ENCODE assay signal across 8 mouse cellular contexts in the genomic region with DNA sequence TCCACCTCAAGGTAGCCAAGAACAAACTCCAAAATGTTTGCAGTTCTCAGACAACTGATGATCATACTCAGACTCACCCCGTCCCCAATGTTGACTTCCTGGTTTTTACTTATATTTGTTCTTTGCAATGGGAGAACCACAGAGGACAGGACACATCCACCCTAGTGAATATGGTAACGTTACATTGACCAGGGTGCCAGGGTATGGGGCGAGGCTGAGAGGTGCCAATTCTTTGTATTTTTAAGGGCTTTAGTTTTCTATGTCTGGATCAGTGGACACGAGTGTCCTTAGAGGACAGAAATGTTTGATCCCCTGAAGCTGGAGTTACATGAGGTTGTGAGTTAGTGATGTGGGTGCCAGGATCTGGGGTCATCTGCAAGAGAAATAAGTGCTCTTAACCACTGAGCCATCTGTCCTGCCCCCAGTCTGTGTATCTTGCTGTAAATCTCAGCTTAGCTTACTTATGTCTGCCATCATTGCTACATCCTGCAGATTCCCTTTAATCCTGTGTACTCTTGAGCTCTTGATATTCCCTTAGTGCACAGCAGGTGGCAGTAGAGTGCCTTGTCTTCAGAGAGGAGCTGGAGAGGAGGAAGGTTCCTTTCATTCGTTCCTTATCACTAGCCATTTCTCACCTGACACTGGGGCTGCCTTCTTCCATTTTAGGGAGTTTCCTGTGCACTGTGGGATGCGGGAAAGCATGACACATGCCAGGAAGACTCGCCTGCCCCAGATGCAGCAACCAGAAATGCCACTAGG. TPM values are rescaled to one million over a fixed set of nuclear protein-coding genes. Genes with fewer than 3 reads are reported as not detected.
DNase-seq lines count a peak whose midpoint lies in the region; ATAC-seq and TF ChIP-seq lines count a peak whose summit lies in the region.

No protein-coding gene starts in this region.

- no peaks in the 10 kb centered on the region for H3K79me2 ChIP-seq in MEL (ENCODE audit: control insufficient read depth, insufficient read depth, low read length, poor library complexity)

- WGBS in cerebellum, adult 2 months: 29% methylated on average over 7 of the region's 7 CpGs
- 39% methylated on average over 7 of the region's 7 CpGs for WGBS in hindbrain, embryonic 12.5 days
- 26% methylated on average over 7 of the region's 7 CpGs for WGBS in lung, postnatal 0 days

- H3K27ac ChIP-seq in MEL (ENCODE audit: control insufficient read depth, low read depth, low read length): no peak overlapping the region
- H3K27ac ChIP-seq in cerebellum, adult 2 months (ENCODE audit: insufficient read depth, low read length): no peak overlapping the region
- no peak overlapping the region for H3K27ac ChIP-seq in hindbrain, embryonic 12.5 days
- H3K27ac ChIP-seq in lung, postnatal 0 days (ENCODE audit: low read length): no peak overlapping the region

- peak; percentile 93 for TF ChIP-seq RAD21 in MEL (IDR thresholded peaks at IDR 0.05; ENCODE audit: low read depth, low read length)

- TF ChIP-seq CTCF in MEL (IDR thresholded peaks at IDR 0.05 in 2 of 3, conservative IDR thresholded peaks at IDR 0.05 in 1 of 3; ENCODE audit: control insufficient read depth in 1 of 3, insufficient read depth in 1 of 3, low read depth in 2 of 3, low read length in 3 of 3, poor library complexity in 1 of 3, severe bottlenecking in 1 of 3): peak; percentile 66 to 97 (median 93)
- TF ChIP-seq CTCF in cerebellum, adult 2 months (IDR thresholded peaks at IDR 0.05; ENCODE audit: borderline replicate concordance, insufficient read depth, low read depth, low read length): peak; percentile 85
- TF ChIP-seq CTCF in lung, postnatal 0 days (IDR thresholded peaks at IDR 0.05): peak; percentile 99

- no peak overlapping the region for H3K9ac ChIP-seq in MEL (ENCODE audit: control insufficient read depth, low read depth, low read length, poor library complexity, severe bottlenecking)
- no peak overlapping the region for H3K9ac ChIP-seq in hindbrain, embryonic 12.5 days
- H3K9ac ChIP-seq in lung, postnatal 0 days (replicated peaks; ENCODE audit: low read depth): no peak overlapping the region

- no peaks in the 10 kb centered on the region for H3K27me3 ChIP-seq in MEL (ENCODE audit: control insufficient read depth in 1 of 2, insufficient read depth in 2 of 2, low read length in 2 of 2)
- H3K27me3 ChIP-seq in cerebellum, adult 2 months (ENCODE audit: control insufficient read depth, insufficient read depth, low read length): no peaks in the 10 kb centered on the region
- no peaks in the 10 kb centered on the region for H3K27me3 ChIP-seq in hindbrain, embryonic 12.5 days
- H3K27me3 ChIP-seq in lung, postnatal 0 days (replicated peaks; ENCODE audit: insufficient read depth, low read length): no peaks in the 10 kb centered on the region

- TF ChIP-seq EP300 in MEL (IDR thresholded peaks at IDR 0.05; ENCODE audit: low read depth in 1 of 2, low read length in 2 of 2): no peak
- TF ChIP-seq EP300 in lung, postnatal 0 days (IDR thresholded peaks at IDR 0.05): no peak

- no peaks in the 10 kb centered on the region for H3K9me3 ChIP-seq in MEL (replicated peaks; ENCODE audit: insufficient read depth, low read length)
- H3K9me3 ChIP-seq in hindbrain, embryonic 12.5 days (replicated peaks): peaks cover 5% of the 10 kb centered on the region; the same call in 1 of the 2 replicates
- no peaks in the 10 kb centered on the region for H3K9me3 ChIP-seq in lung, postnatal 0 days (ENCODE audit: low read length)

- peak; percentile 90 for ATAC-seq in frontal cortex, adult (ENCODE audit: low TSS enrichment)
- ATAC-seq in hindbrain, embryonic 12.5 days (ENCODE audit: low FRiP score): peak; percentile 42
- ATAC-seq in lung, postnatal 0 days: peak; percentile 76

- H3K4me3 ChIP-seq in MEL (ENCODE audit: control insufficient read depth in 1 of 2, insufficient read depth in 1 of 2, low read depth in 2 of 2, low read length in 2 of 2): no peak overlapping the region
- no peak overlapping the region for H3K4me3 ChIP-seq in cerebellum, adult 2 months (replicated peaks; ENCODE audit: insufficient read depth, low read depth, low read length)
- no peak overlapping the region for H3K4me3 ChIP-seq in hindbrain, embryonic 12.5 days
- H3K4me3 ChIP-seq in lung, postnatal 0 days (ENCODE audit: low read depth, low read length): no peak overlapping the region

- TF ChIP-seq POLR2A in MEL (IDR thresholded peaks at IDR 0.05; ENCODE audit: control insufficient read depth in 1 of 2, insufficient read depth in 1 of 2, low read depth in 1 of 2, low read length in 2 of 2, poor library complexity in 1 of 2): no peak
- no peak for TF ChIP-seq POLR2A in cerebellum, adult 2 months (IDR thresholded peaks at IDR 0.05; ENCODE audit: borderline replicate concordance, insufficient read depth, low read length)

- H3K4me1 ChIP-seq in MEL (ENCODE audit: control insufficient read depth in 1 of 2, insufficient read depth in 2 of 2, low read length in 2 of 2): no peaks in the 10 kb centered on the region
- H3K4me1 ChIP-seq in cerebellum, adult 2 months (ENCODE audit: control insufficient read depth, insufficient read depth, low read length): no peaks in the 10 kb centered on the region
- no peaks in the 10 kb centered on the region for H3K4me1 ChIP-seq in hindbrain, embryonic 12.5 days
- no peaks in the 10 kb centered on the region for H3K4me1 ChIP-seq in lung, postnatal 0 days (ENCODE audit: insufficient read depth, low read depth, low read length)

- H3K4me2 ChIP-seq in hindbrain, embryonic 12.5 days (replicated peaks): no peak overlapping the region
- H3K4me2 ChIP-seq in lung, postnatal 0 days (replicated peaks; ENCODE audit: low read depth, low read length): no peak overlapping the region

- H3K36me3 ChIP-seq in MEL (ENCODE audit: control insufficient read depth in 1 of 2, insufficient read depth in 2 of 2, low read length in 2 of 2): no peaks in the 10 kb centered on the region
- peaks cover 9% of the 10 kb centered on the region for H3K36me3 ChIP-seq in hindbrain, embryonic 12.5 days
- H3K36me3 ChIP-seq in lung, postnatal 0 days (ENCODE audit: insufficient read depth, low read length): no peaks in the 10 kb centered on the region

- DNase-seq in MEL (ENCODE audit: low read depth, low spot score): peak; percentile 87
- DNase-seq in cerebellum, adult 2 months: peak; percentile 79 to 83
- DNase-seq in layer of hippocampus, postnatal 10 days (ENCODE audit: low spot score in 2 of 2): peak; percentile 88 to 90
- peak; percentile 93 for DNase-seq in lung, postnatal 0 days (ENCODE audit: low spot score)
- peak; percentile 63 for DNase-seq in ovary, postnatal 36 days (ENCODE audit: low spot score)
- DNase-seq in thymus, postnatal 14 days: peak; percentile 83

TF ChIP-seq in MEL, 35 proteins besides CTCF, POLR2A, EP300 and RAD21:
- TF ChIP-seq CHD1 (IDR thresholded peaks at IDR 0.05; ENCODE audit: low read depth, low read length) (no peak), KAT2A (conservative IDR thresholded peaks at IDR 0.05; ENCODE audit: low read depth, low read length) (no peak), TCF12 (IDR thresholded peaks at IDR 0.05; ENCODE audit: low read depth, low read length) (no peak), SIN3A (IDR thresholded peaks at IDR 0.05; ENCODE audit: low read length) (peak; percentile 60; the same call in 1 of the 2 replicates), SMC3 (IDR thresholded peaks at IDR 0.05; ENCODE audit: low read depth, low read length) (peak; percentile 99), TAL1 (IDR thresholded peaks at IDR 0.05; ENCODE audit: low read length) (no peak), ZC3H11A (IDR thresholded peaks at IDR 0.05; ENCODE audit: low read depth, low read length) (peak; percentile 92), JUND (IDR thresholded peaks at IDR 0.05; ENCODE audit: low read depth, low read length) (no peak), CHD2 (IDR thresholded peaks at IDR 0.05; ENCODE audit: low read length) (no peak), ZMIZ1 (IDR thresholded peaks at IDR 0.05; ENCODE audit: low read depth, low read length) (no peak), MAFK (IDR thresholded peaks at IDR 0.05; ENCODE audit: borderline replicate concordance, low read depth, low read length) (no peak), GATA1 (IDR thresholded peaks at IDR 0.05; ENCODE audit: low read depth, low read length) (peak; percentile 53; the same call in 1 of the 2 replicates), NRF1 (IDR thresholded peaks at IDR 0.05; ENCODE audit: insufficient read depth, low read depth, low read length, poor library complexity, severe bottlenecking) (no peak)
TF ChIP-seq in MEL: peak in this region for 4.

RNA-seq across cellular contexts. Expression of a gene that starts 28.9 kb away (rescaled TPM):
- 19.3 and 22.7 TPM in 2 replicates for total RNA-seq in MEL (2012; rRNA removed)
- 10 to 100 TPM in 1 of 2 experiments, not detected in 1; 28.8 TPM for polyA plus RNA-seq in MEL (2012; ENCODE audit: insufficient read depth in 1 of 2, insufficient read length in 2 of 2, low read depth in 1 of 2, low replicate concordance in 2 of 2, missing spikeins in 1 of 2)
- polyA plus RNA-seq in cerebellum, adult 2 months (2012; rRNA removed): 45.2 and 45.9 TPM in 2 replicates
- polyA plus RNA-seq in hindbrain, embryonic 12.5 days (2016; fragmentation: Nextera tagmentation; extraction: Ambion mirVana): 32.5 and 34.8 TPM in 2 replicates
- 10 to 100 TPM; 27.1 to 32.7 TPM for total RNA-seq in layer of hippocampus, postnatal 10 days (2021)
- polyA plus RNA-seq in lung, postnatal 0 days (2015; fragmentation: Nextera tagmentation; extraction: Ambion mirVana): 29.5 and 47.4 TPM in 2 replicates

RNA-seq across cellular contexts. Expression of a gene that starts 45.2 kb away (rescaled TPM):
- 16.2 and 18.2 TPM in 2 replicates for total RNA-seq in MEL (2012; rRNA removed)
- polyA plus RNA-seq in MEL (2012; ENCODE audit: insufficient read depth in 1 of 2, insufficient read length in 2 of 2, low read depth in 1 of 2, low replicate concordance in 2 of 2, missing spikeins in 1 of 2): 10 to 100 TPM in 1 of 2 experiments, not detected in 1; 24.2 TPM
- 52.0 and 52.2 TPM in 2 replicates for polyA plus RNA-seq in cerebellum, adult 2 months (2012; rRNA removed)
- polyA plus RNA-seq in hindbrain, embryonic 12.5 days (2016; fragmentation: Nextera tagmentation; extraction: Ambion mirVana): 79.0 and 83.6 TPM in 2 replicates
- 10 to 100 TPM; 55.9 to 65.8 TPM for total RNA-seq in layer of hippocampus, postnatal 10 days (2021)
- 41.1 and 42.9 TPM in 2 replicates for polyA plus RNA-seq in lung, postnatal 0 days (2015; fragmentation: Nextera tagmentation; extraction: Ambion mirVana)
